Mouse (Mus musculus) cerebellum, adult 11 months (tissue): ENCODE results near the gene Ap3b1.

Source experiments
- DNase-seq: peaks from one replicate; pipeline ENCODE4 v3.0.0; 2022

Ap3b1 gene

GRCm38 (mm10) chr13:94454131-94454530 is 95.4 kb downstream of the Ap3b1 start:
- DNase-seq, result no peak

GRCm38 (mm10) chr13:94459143-94459542 is 100.4 kb downstream of the Ap3b1 start:
- no peak for DNase-seq

DNA sequence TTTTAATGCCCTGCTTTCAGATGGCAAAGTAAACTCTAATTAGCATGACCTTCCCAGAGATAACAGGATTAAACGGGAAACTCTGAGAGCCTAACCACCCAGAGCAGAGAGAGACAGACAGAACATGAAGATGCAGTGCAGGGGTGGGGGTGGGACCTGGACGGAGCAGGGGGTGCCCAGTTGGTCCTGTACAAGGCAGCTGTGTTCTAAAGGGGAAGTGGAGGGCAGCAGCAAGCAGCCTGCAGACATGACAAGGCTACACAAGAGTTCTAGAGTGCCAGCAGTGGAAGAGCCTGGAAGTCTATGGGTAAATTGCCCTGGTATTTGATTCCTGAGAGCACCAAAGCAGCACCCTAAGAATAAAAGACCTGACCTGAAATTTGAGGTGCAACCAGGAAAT is 105.5 kb downstream of the Ap3b1 start:
- no peak for DNase-seq

- DNase-seq, result no peak
Observed at GRCm38 (mm10) chr13:94468551-94468950, 109.8 kb downstream of the Ap3b1 start.

DNA sequence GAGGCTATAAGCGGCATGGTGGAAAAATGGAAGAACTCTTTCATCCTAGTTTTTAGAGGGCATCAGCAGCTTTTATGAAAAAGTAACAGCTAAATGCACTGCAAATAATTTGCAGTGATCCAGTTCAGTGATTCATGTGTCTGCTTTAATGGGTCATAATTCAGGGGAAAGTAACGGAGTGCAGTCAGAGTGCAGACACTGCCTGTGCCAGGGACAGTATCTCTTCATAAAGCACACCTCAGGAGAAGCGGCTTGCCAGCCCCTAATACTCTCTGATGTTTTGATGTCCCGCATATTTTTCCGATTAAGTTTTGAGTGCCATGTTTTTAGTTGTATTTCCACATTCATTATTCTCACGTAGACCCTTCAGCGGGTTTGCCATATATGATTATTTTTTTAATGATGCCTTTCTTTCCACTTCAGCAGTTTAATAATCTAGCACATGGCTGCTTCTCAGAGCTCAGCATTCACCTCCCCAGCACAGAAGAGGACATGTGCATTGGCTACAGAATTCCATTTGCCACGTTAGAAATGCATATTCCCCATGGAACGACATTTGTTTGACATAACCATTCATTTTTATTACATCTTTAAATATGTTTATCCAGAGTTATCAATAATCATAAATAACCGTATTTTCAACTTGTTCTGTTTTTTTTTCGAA is 112.4 kb downstream of the Ap3b1 start:
- DNase-seq, result no peak

DNA sequence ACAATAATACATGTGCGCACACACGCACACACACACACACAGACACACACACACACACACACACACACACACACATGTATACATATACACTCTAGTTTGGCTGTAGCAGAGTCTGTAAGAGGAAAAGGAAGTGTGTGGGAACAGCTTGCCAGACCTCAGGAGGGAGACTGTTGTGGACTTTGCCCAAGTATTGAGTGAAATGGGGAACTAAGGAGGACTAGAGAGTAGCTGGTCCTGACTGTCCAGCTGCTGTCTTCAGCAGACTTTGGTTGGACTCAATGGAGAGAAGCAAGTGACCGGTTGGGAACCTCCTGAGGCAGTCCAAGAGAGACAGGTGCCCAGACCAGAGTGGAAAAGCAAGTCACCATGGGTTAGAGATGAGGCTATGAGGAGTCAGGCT is 117.4 kb downstream of the Ap3b1 start:
- DNase-seq, result no peak

DNA sequence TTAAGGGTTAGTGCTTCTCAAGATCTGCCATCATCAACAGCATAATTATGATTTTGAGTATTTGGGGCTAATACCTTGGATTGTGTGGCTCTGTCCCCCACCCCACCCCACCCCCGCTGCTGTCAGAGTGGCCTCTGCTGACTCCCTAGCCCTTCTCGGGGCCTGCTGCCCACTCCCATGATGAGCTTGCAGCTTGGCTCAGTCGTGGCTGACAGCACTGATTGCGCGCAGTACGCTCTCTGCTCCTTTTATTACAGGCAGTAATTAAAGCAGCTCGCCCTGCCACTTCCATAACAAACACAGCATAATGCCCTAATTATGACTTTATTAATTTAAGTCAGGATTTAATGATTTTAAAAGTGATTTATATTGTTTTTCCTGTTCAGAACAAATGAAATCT is 121.5 kb downstream of the Ap3b1 start:
- DNase-seq, result no peak

GRCm38 (mm10) chr13:94490684-94491083 is 131.9 kb downstream of the Ap3b1 start:
- DNase-seq, result no peak

GRCm38 (mm10) chr13:94491159-94491558 is 132.4 kb downstream of the Ap3b1 start:
- DNase-seq, result no peak

GRCm38 (mm10) chr13:94497521-94497920 is 138.8 kb downstream of the Ap3b1 start:
- DNase-seq, result no peak

DNA sequence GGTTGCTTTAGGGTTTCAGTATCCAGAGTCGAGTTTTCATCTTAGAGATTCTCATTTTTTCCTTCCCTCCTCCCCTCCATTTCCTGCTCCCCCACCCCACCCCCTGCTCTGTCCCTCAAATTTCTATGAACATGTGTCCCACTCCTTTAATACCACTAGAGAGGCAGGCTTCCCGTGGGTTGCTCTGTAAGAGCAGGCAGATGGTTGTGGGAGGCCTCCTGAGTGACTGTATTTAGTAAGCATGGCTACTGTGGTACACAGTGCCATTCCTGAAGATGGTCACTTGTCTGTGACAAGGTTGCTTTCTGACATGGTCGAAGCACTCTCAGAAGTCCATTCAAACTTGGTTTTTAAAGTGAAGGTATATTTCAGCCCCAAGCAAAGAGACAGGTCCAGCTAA is 147.7 kb downstream of the Ap3b1 start:
- no peak for DNase-seq

DNA sequence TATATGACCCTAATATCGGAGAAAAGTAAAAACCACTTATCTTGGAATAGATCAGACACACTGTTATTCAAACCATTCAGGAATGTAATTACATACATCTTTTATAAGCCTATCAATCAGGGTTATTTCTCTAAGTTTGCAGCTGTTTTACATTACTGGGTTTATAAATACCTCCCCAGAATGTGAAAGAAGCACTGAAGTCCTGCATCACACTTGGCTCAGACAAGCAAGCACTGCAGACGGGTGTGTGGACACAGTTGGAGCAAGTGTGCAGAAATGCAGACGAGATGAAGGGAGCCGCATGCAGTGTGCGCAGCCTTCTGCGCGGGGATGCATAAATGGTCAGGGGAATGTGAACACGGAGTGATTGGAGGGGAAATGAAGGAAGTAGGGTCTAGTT is 149.6 kb downstream of the Ap3b1 start:
- DNase-seq, result no peak

GRCm38 (mm10) chr13:94513157-94513767 is 154.5 kb downstream of the Ap3b1 start:
- no peak for DNase-seq

GRCm38 (mm10) chr13:94513898-94514297 is 155.1 kb downstream of the Ap3b1 start:
- no peak for DNase-seq

DNA sequence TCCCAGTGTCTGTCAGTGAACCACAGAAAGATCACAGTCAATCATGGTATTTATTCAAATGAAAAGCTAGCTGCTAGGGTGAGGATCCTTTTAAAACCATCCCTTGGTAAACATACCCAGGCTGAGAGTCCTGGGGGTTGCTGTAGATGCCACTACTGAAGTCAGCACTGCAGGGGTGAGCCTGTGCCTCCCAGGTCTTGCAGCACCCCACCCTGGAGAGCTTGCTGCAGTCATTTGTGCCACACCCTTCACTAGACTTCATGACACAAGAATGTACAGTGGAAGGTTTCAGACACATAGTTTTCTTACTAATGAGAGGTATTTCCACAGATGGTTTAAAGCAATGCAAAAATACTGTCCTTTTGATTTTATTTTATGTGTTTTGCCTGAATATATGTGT is 156.2 kb downstream of the Ap3b1 start:
- no peak for DNase-seq

- no peak for DNase-seq
Observed at GRCm38 (mm10) chr13:94516532-94516931, 157.8 kb downstream of the Ap3b1 start.

- DNase-seq, result no peak
Observed at GRCm38 (mm10) chr13:94518176-94518575, 159.4 kb downstream of the Ap3b1 start.

DNA sequence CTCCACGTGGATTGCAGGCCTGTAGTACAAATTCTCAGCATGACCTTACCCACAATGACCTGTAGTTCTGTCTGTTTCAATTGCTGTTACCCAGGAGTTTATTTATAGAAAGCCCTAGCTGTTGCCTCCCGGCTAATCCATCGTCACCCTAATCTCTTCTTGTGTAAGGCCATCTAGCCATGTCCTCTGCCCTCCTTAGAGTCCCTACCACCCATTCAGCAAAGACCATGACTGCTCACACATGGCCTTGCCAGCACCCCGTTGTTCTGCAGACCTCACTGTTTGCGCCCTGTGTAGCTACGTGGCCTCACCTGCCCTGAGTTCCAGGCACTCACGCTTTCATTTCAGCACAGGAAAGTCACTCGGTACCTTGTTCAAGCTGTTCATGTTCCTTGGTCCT is 160.5 kb downstream of the Ap3b1 start:
- no peak for DNase-seq

DNA sequence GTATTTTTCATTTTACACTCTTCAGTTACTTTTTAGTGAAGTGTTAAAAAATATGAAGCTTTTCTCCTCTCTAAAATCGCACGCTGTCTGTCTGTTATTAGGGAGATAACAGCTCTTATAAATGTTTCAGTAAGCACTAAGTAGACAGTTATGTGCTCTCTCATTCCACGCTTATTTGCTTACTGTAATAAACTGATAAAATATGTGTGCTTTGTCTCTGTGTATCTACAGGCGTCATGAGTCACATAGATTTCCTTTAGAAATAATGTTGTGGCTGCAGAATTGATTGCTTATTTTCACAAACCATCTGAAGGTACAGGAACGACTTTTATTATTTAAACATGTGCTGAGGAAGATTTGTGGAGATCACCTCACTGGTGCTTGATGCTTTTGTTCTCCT is 164.5 kb downstream of the Ap3b1 start:
- DNase-seq, result no peak

- DNase-seq, result no peak
Observed at GRCm38 (mm10) chr13:94524669-94525238, 166.0 kb downstream of the Ap3b1 start.

DNA sequence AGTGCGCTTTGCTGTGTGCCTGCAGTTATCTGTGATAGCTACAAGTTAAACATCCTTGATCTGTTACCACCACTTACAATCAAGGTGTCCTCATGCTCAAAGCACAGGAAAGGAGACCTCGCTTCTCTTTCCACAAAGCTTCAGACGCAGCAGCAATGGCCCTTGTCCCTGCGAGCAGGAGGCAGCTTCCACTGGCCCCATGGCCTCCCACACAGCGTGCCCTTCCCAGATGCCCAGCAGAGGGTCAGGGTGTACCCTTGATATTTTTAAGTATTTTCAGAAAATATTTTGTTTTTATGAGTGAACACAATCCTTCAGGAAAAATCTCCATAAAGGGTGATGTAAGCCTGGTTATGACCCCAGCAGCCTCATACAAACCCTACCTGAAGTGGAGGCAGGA is 170.4 kb downstream of the Ap3b1 start:
- DNase-seq, result no peak

- DNase-seq, result no peak
Observed at GRCm38 (mm10) chr13:94533516-94533915, 174.8 kb downstream of the Ap3b1 start.

DNA sequence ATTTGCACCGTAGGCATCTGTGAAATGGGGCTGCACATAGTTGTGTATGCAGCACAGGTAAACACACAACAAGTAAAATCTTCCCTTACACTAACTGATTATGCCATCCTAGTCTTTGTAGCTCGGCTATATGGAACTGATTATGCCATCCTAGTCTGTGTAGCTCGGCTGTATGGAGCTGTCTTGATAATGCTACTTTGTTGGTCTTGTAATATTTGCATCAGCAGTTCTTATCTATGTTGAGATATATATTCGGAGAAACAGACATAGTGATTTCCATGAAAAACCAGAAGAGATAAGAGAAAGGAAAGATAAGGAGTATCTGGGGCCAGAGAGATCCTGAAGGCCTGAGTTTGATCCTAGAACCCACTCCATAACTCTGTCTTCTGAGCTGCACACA is 178.6 kb downstream of the Ap3b1 start:
- DNase-seq, result no peak

- DNase-seq, result no peak
Observed at GRCm38 (mm10) chr13:94539851-94540646, 181.3 kb downstream of the Ap3b1 start.
